Mouse (Mus musculus): Measurements from ENCODE around the gene Phc3.

- TF ChIP-seq CTCF (IDR thresholded peaks at IDR 0.05; ENCODE audit: low read depth, low read length) (no peak), POLR2A (IDR thresholded peaks at IDR 0.05; ENCODE audit: extremely low read depth, insufficient read depth, low read length) (no peak)
These were observed 64.6 kb downstream of the Phc3 start for GRCm38 (mm10) chr3:30904658-30905057.

Data from liver, adult 2 months (tissue).